Mouse (Mus musculus): Measurements from ENCODE around the gene Cacna2d2. TPM values are rescaled to one million over a fixed set of nuclear protein-coding genes. Genes with fewer than 3 reads are reported as not detected.

Gene Cacna2d2
- polyA plus RNA-seq, 1 experiment = not detected

GRCm38 (mm10) chr9:107541005-107541404, 141.6 kb downstream of the Cacna2d2 start:
- peak overlapping the region; percentile 94 for H3K4me3 ChIP-seq (replicated peaks)
- no peak for TF ChIP-seq FLI1 (IDR thresholded peaks at IDR 0.05; ENCODE audit: low read length)
- no peak for TF ChIP-seq GATA1 (IDR thresholded peaks at IDR 0.05; ENCODE audit: borderline replicate concordance, low read length)
- H3K27me3 ChIP-seq (replicated peaks) = no peaks in the 10 kb centered on the region
- no peaks in the 10 kb centered on the region for H3K9me3 ChIP-seq
- peaks cover 74% of the 10 kb centered on the region for H3K4me1 ChIP-seq
- peaks cover 67% of the 10 kb centered on the region for H3K36me3 ChIP-seq (replicated peaks; ENCODE audit: low read length)

- Histone ChIP-seq H3K27me3 (replicated peaks) (no peaks in the 10 kb centered on the region), H3K36me3 (replicated peaks; ENCODE audit: low read length) (peaks cover 67% of the 10 kb centered on the region), H3K9me3 (no peaks in the 10 kb centered on the region), H3K4me3 (replicated peaks) (peak within 1 kb of the TSS; percentile 94), H3K4me1 (peaks cover 74% of the 10 kb centered on the region)
- TF ChIP-seq FLI1 (IDR thresholded peaks at IDR 0.05; ENCODE audit: low read length) = 0 out of 2 replicates have a peak, but pooled peaks have one; percentile 37
- TF ChIP-seq GATA1 (IDR thresholded peaks at IDR 0.05; ENCODE audit: borderline replicate concordance, low read length) = no peak
Measured at GRCm38 (mm10) chr9:107541474-107542351, 142.3 kb downstream of the Cacna2d2 start, which contains the start of the genes Cyb561d2 and Nprl2. Cyb561d2 (minus strand) TSS chr9:107542193. Nprl2 (plus strand) TSS chr9:107542226.

- no peaks in the 10 kb centered on the region for H3K9me3 ChIP-seq
- H3K4me3 ChIP-seq (replicated peaks) = peak overlapping the region; percentile 94
- H3K36me3 ChIP-seq (replicated peaks; ENCODE audit: low read length) = peaks cover 61% of the 10 kb centered on the region
- TF ChIP-seq FLI1 (IDR thresholded peaks at IDR 0.05; ENCODE audit: low read length) (no peak), GATA1 (IDR thresholded peaks at IDR 0.05; ENCODE audit: borderline replicate concordance, low read length) (no peak)
- no peaks in the 10 kb centered on the region for H3K27me3 ChIP-seq (replicated peaks)
- peaks cover 74% of the 10 kb centered on the region for H3K4me1 ChIP-seq
Measured at GRCm38 (mm10) chr9:107542352-107542686, 142.9 kb downstream of the Cacna2d2 start.

GRCm38 (mm10) chr9:107542721-107543120, 143.3 kb downstream of the Cacna2d2 start:
- TF ChIP-seq FLI1 (IDR thresholded peaks at IDR 0.05; ENCODE audit: low read length) = no peak
- TF ChIP-seq GATA1 (IDR thresholded peaks at IDR 0.05; ENCODE audit: borderline replicate concordance, low read length) = no peak
- Histone ChIP-seq H3K36me3 (replicated peaks; ENCODE audit: low read length) (peaks cover 57% of the 10 kb centered on the region), H3K9me3 (no peaks in the 10 kb centered on the region), H3K4me3 (replicated peaks) (peak overlapping the region; percentile 94), H3K27me3 (replicated peaks) (no peaks in the 10 kb centered on the region), H3K4me1 (peaks cover 74% of the 10 kb centered on the region)

- no peak for TF ChIP-seq GATA1 (IDR thresholded peaks at IDR 0.05; ENCODE audit: borderline replicate concordance, low read length)
- TF ChIP-seq FLI1 (IDR thresholded peaks at IDR 0.05; ENCODE audit: low read length) = no peak
- H3K36me3 ChIP-seq (replicated peaks; ENCODE audit: low read length) = peaks cover 51% of the 10 kb centered on the region
Measured at GRCm38 (mm10) chr9:107543299-107543698, 143.9 kb downstream of the Cacna2d2 start.

GRCm38 (mm10) chr9:107544196-107544700, 144.8 kb downstream of the Cacna2d2 start:
- Histone ChIP-seq H3K4me3 (replicated peaks) (no peak overlapping the region), H3K4me1 (peaks cover 78% of the 10 kb centered on the region), H3K27me3 (replicated peaks) (peaks cover 3% of the 10 kb centered on the region), H3K36me3 (replicated peaks; ENCODE audit: low read length) (peaks cover 42% of the 10 kb centered on the region), H3K9me3 (no peaks in the 10 kb centered on the region)
- TF ChIP-seq FLI1 (IDR thresholded peaks at IDR 0.05; ENCODE audit: low read length) (no peak), GATA1 (IDR thresholded peaks at IDR 0.05; ENCODE audit: borderline replicate concordance, low read length) (no peak)

More at GRCm38 (mm10) chr9:107543299-107543698, 143.9 kb downstream of the Cacna2d2 start:
- Histone ChIP-seq H3K27me3 (replicated peaks) (no peaks in the 10 kb centered on the region), H3K9me3 (no peaks in the 10 kb centered on the region), H3K4me3 (replicated peaks) (no peak overlapping the region), H3K4me1 (peaks cover 74% of the 10 kb centered on the region)

- Histone ChIP-seq H3K9me3 (no peaks in the 10 kb centered on the region), H3K4me1 (peaks cover 80% of the 10 kb centered on the region), H3K27me3 (replicated peaks) (peaks cover 8% of the 10 kb centered on the region), H3K36me3 (replicated peaks; ENCODE audit: low read length) (peaks cover 37% of the 10 kb centered on the region), H3K4me3 (replicated peaks) (no peak overlapping the region)
- TF ChIP-seq FLI1 (IDR thresholded peaks at IDR 0.05; ENCODE audit: low read length) = no peak
- no peak for TF ChIP-seq GATA1 (IDR thresholded peaks at IDR 0.05; ENCODE audit: borderline replicate concordance, low read length)
Measured at GRCm38 (mm10) chr9:107544729-107545128, 145.3 kb downstream of the Cacna2d2 start.

GRCm38 (mm10) chr9:107545199-107545598, 145.8 kb downstream of the Cacna2d2 start:
- TF ChIP-seq GATA1 (IDR thresholded peaks at IDR 0.05; ENCODE audit: borderline replicate concordance, low read length) (no peak), FLI1 (IDR thresholded peaks at IDR 0.05; ENCODE audit: low read length) (no peak)
- H3K4me3 ChIP-seq (replicated peaks) = peak overlapping the region; percentile 40
- peaks cover 8% of the 10 kb centered on the region for H3K27me3 ChIP-seq (replicated peaks)
- peaks cover 32% of the 10 kb centered on the region for H3K36me3 ChIP-seq (replicated peaks; ENCODE audit: low read length)
- peaks cover 79% of the 10 kb centered on the region for H3K4me1 ChIP-seq
- H3K9me3 ChIP-seq = no peaks in the 10 kb centered on the region

- H3K9me3 ChIP-seq = no peaks in the 10 kb centered on the region
- peaks cover 28% of the 10 kb centered on the region for H3K36me3 ChIP-seq (replicated peaks; ENCODE audit: low read length)
- TF ChIP-seq GATA1 (IDR thresholded peaks at IDR 0.05; ENCODE audit: borderline replicate concordance, low read length) (no peak), FLI1 (IDR thresholded peaks at IDR 0.05; ENCODE audit: low read length) (no peak)
- peaks cover 8% of the 10 kb centered on the region for H3K27me3 ChIP-seq (replicated peaks)
- H3K4me1 ChIP-seq = peaks cover 79% of the 10 kb centered on the region
- H3K4me3 ChIP-seq (replicated peaks) = peak overlapping the region; percentile 40
Measured at GRCm38 (mm10) chr9:107545602-107546001, 146.2 kb downstream of the Cacna2d2 start.

- TF ChIP-seq GATA1 (IDR thresholded peaks at IDR 0.05; ENCODE audit: borderline replicate concordance, low read length) (no peak), FLI1 (IDR thresholded peaks at IDR 0.05; ENCODE audit: low read length) (no peak)
- peaks cover 82% of the 10 kb centered on the region for H3K4me1 ChIP-seq
- H3K4me3 ChIP-seq (replicated peaks) = peak within 1 kb of the TSS; percentile 85
- H3K36me3 ChIP-seq (replicated peaks; ENCODE audit: low read length) = peaks cover 28% of the 10 kb centered on the region
- H3K9me3 ChIP-seq = no peaks in the 10 kb centered on the region
- H3K27me3 ChIP-seq (replicated peaks) = peaks cover 8% of the 10 kb centered on the region
Measured at GRCm38 (mm10) chr9:107547026-107547425, 147.6 kb downstream of the Cacna2d2 start, which contains the start of gene Zmynd10. Zmynd10 (plus strand) TSS chr9:107547298.

All from megakaryocyte, embryonic 14.5 days (primary cell).